Mouse (Mus musculus) MEL (cell line): ENCODE data around the gene Cdk14. TPM values are rescaled to one million over a fixed set of nuclear protein-coding genes. Genes with fewer than 3 reads are reported as not detected.

Experiments
- DNase-seq: peaks from one replicate; pipeline ENCODE4 v3.0.0; 2011; ENCODE audit warnings: low read depth, low spot score
- H3K27ac ChIP-seq: 2 replicates; pipeline ENCODE4 v1.5.1; 2012; ENCODE audit warnings: low read depth, mild to moderate bottlenecking, control low read depth, low read length, moderate library complexity; ENCODE audit not compliant: control insufficient read depth
- H3K27me3 ChIP-seq, 2 experiments: fragments of 150-350 bp in 1 of 2; sonication (generic) in 1 of 2; 2 replicates each; pipeline ENCODE4 v1.6.1; 2012; ENCODE audit warnings: low read length in 2 of 2, mild to moderate bottlenecking in 2 of 2, improper control_type of control experiment in 1 of 2, moderate library complexity in 1 of 2; ENCODE audit not compliant: insufficient read depth in 2 of 2, control insufficient read depth in 1 of 2
- H3K36me3 ChIP-seq, 2 experiments: 2 replicates each; pipeline ENCODE4 v1.6.1; 2012 to 2014; ENCODE audit warnings: low read length in 2 of 2, improper control_type of control experiment in 1 of 2, inconsistent platforms in 1 of 2, mild to moderate bottlenecking in 1 of 2; ENCODE audit not compliant: insufficient read depth in 2 of 2, control insufficient read depth in 1 of 2
- H3K4me1 ChIP-seq, 2 experiments: fragments of 150-350 bp in 1 of 2; sonication (generic) in 1 of 2; 2 replicates each; pipeline ENCODE4 v1.6.1; 2012; ENCODE audit warnings: low read length in 2 of 2, improper control_type of control experiment in 1 of 2, mild to moderate bottlenecking in 1 of 2; ENCODE audit not compliant: insufficient read depth in 2 of 2, control insufficient read depth in 1 of 2
- H3K4me3 ChIP-seq, 2 experiments: fragments of 150-350 bp in 1 of 2; sonication (generic) in 1 of 2; 2 replicates each; pipeline ENCODE4 v1.5.1; 2012; ENCODE audit warnings: low read depth in 2 of 2, low read length in 2 of 2, mild to moderate bottlenecking in 2 of 2, moderate library complexity in 2 of 2, control low read depth in 1 of 2, improper control_type of control experiment in 1 of 2; ENCODE audit not compliant: control insufficient read depth in 1 of 2, insufficient read depth in 1 of 2
- H3K79me2 ChIP-seq: 2 replicates; pipeline ENCODE4 v1.6.1; 2012; ENCODE audit warnings: mild to moderate bottlenecking, low read length, moderate library complexity; ENCODE audit not compliant: control insufficient read depth, poor library complexity, insufficient read depth
- H3K9ac ChIP-seq: 2 replicates; pipeline ENCODE4 v1.6.1; 2012; ENCODE audit warnings: low read depth, mild to moderate bottlenecking, control low read depth, low read length, moderate library complexity; ENCODE audit not compliant: control insufficient read depth, poor library complexity, severe bottlenecking
- H3K9me3 ChIP-seq: fragments of 150-350 bp; sonication (generic); replicated peaks from 2 replicates; pipeline ENCODE4 v1.6.1; 2012; ENCODE audit warnings: mild to moderate bottlenecking, low read length, improper control_type of control experiment, moderate library complexity; ENCODE audit not compliant: insufficient read depth
- BHLHE40 ChIP-seq: IDR thresholded peaks from 2 replicates; pipeline ENCODE4 v1.6.1; 2012; ENCODE audit warnings: low read depth, mild to moderate bottlenecking, inconsistent platforms, low read length, improper control_type of control experiment, borderline replicate concordance
- CHD2 ChIP-seq: IDR thresholded peaks from 2 replicates; pipeline ENCODE4 v1.6.1; 2011; ENCODE audit warnings: low read length, improper control_type of control experiment
- ETS1 ChIP-seq: IDR thresholded peaks from 2 replicates; pipeline ENCODE4 v1.6.1; 2012; ENCODE audit warnings: low read depth, mild to moderate bottlenecking, inconsistent platforms, low read length, improper control_type of control experiment, moderate library complexity
- GATA1 ChIP-seq: IDR thresholded peaks from 2 replicates; pipeline ENCODE4 v1.6.1; 2011; ENCODE audit warnings: low read depth, low read length, improper control_type of control experiment
- JUND ChIP-seq: IDR thresholded peaks from 2 replicates; pipeline ENCODE4 v1.6.1; 2011; ENCODE audit warnings: low read depth, mild to moderate bottlenecking, improper control_type of control experiment, low read length
- KAT2A ChIP-seq: conservative IDR thresholded peaks from 2 replicates; pipeline ENCODE4 v1.6.1; 2012; ENCODE audit warnings: low read depth, low read length, improper control_type of control experiment, inconsistent platforms
- MAFK ChIP-seq: IDR thresholded peaks from 2 replicates; pipeline ENCODE4 v1.6.1; 2011; ENCODE audit warnings: low read depth, mild to moderate bottlenecking, low read length, improper control_type of control experiment, borderline replicate concordance
- MEF2A ChIP-seq: IDR thresholded peaks from 2 replicates; pipeline ENCODE4 v1.6.1; 2014; ENCODE audit warnings: low read depth, mild to moderate bottlenecking, inconsistent platforms, low read length, improper control_type of control experiment; ENCODE audit not compliant: poor library complexity, insufficient replicate concordance, severe bottlenecking; ENCODE audit errors: extremely low read depth
- MYC ChIP-seq: IDR thresholded peaks from 2 replicates; pipeline ENCODE4 v1.6.1; 2011; ENCODE audit warnings: low read depth, mild to moderate bottlenecking, low read length, improper control_type of control experiment, moderate library complexity
- NRF1 ChIP-seq: IDR thresholded peaks from 2 replicates; pipeline ENCODE4 v1.6.1; 2014; ENCODE audit warnings: low read depth, mild to moderate bottlenecking, inconsistent platforms, low read length, improper control_type of control experiment, moderate library complexity; ENCODE audit not compliant: poor library complexity, insufficient read depth, severe bottlenecking
- SMC3 ChIP-seq: IDR thresholded peaks from 2 replicates; pipeline ENCODE4 v1.6.1; 2011; ENCODE audit warnings: low read depth, low read length, improper control_type of control experiment
- USF1 ChIP-seq: IDR thresholded peaks from 2 replicates; pipeline ENCODE4 v1.6.1; 2014; ENCODE audit warnings: low read depth, mild to moderate bottlenecking, inconsistent platforms, low read length, improper control_type of control experiment, moderate library complexity
- ZC3H11A ChIP-seq: IDR thresholded peaks from 2 replicates; pipeline ENCODE4 v1.6.1; 2012; ENCODE audit warnings: low read depth, mild to moderate bottlenecking, inconsistent platforms, low read length, improper control_type of control experiment
- ZMIZ1 ChIP-seq: IDR thresholded peaks from 2 replicates; pipeline ENCODE4 v1.6.1; 2012; ENCODE audit warnings: low read depth, mild to moderate bottlenecking, inconsistent platforms, low read length, improper control_type of control experiment, moderate library complexity
- ZNF384 ChIP-seq: IDR thresholded peaks from 2 replicates; pipeline ENCODE4 v1.6.1; 2012; ENCODE audit warnings: low read depth, mild to moderate bottlenecking, inconsistent platforms, low read length, improper control_type of control experiment
- polyA plus RNA-seq, 2 experiments: library from polyadenylated mRNA; stranded (reverse) in 1 of 2; unstranded in 1 of 2; fragments of >175 nt in 1 of 2; fragments of >200 nt in 1 of 2; gene quantifications; 2 replicates each; pipeline versions ENCODE4 v1.2.1 to v1.2.4; 2012; ENCODE audit warnings: low replicate concordance in 2 of 2, low read depth in 1 of 2; ENCODE audit not compliant: insufficient read length in 2 of 2, insufficient read depth in 1 of 2, missing spikeins in 1 of 2
- total RNA-seq: library from RNA; depleted of rRNA; stranded (reverse); fragments of 300-350 nt; gene quantifications from 2 replicates; pipeline ENCODE4 v1.2.3, GENCODE M21; 2012

Gene Cdk14
- total and polyA plus RNA-seq, 3 experiments, result not detected

DNA sequence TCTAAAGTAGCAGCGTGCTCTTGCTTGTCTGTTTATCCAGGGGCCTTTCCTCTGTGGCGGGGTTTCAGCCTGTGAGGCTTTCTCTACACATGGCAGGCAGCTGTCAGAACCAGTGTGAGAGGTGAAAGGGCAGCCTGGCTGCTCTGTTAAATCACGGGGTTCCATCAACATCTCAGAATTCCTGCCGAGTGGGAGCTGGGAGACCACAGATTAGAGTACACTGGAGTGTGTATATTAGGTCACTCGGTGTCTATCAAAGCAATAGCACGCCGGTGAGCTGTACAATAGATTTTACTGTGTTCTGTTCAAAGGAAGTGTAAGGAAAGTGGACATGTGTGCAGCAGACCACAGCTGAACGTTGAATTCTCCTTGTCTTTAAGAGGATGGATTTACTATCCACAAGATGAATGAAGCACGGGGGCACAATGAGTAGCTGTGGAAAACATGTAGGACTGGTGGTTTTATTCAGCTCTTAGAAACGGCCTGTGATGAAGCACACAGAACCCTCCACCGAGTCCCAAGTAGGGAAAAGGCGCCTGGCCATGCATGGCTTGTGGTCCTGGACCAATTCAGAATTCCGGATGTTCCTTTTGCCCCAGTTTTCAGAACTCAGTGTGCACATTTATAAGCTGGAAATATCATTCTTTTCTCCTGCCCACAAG, 585.2 kb downstream of the Cdk14 start:
- Histone ChIP-seq H3K9me3 (no peaks in the 10 kb centered on the region), H3K4me1 (no peaks in the 10 kb centered on the region), H3K27me3 (no peaks in the 10 kb centered on the region), H3K4me3 (no peak overlapping the region), H3K27ac (no peak overlapping the region), H3K36me3 (no peaks in the 10 kb centered on the region), H3K79me2 (no peaks in the 10 kb centered on the region)
- no peak for DNase-seq
- TF ChIP-seq ZMIZ1, result no peak
- TF ChIP-seq, all 39 proteins: peak for 0
- H3K9ac ChIP-seq, result no peak overlapping the region

DNA sequence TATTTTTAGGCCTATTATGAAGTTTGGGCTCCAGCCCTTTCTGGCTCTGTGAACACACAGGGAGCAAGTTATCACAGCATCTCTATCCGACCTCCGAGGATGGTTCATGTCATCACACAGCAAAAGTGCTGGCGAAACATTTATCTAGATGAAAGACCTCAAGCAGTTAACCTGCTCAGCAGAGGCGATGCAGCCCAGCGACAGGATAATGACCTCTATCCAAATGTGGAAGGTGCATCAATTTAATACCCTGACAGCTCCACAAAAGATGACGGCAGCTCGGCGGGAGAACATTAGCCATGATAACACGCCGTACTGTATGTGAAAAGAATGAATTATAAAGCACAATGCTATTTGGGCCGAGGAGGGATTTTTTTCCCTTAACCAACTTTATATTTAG, 586.2 kb downstream of the Cdk14 start:
- no peak for TF ChIP-seq ZMIZ1
- no peak for TF ChIP-seq ZNF384
- no peaks in the 10 kb centered on the region for H3K9me3 ChIP-seq
- no peak overlapping the region for H3K27ac ChIP-seq
- no peak overlapping the region for H3K4me3 ChIP-seq
- no peaks in the 10 kb centered on the region for H3K27me3 ChIP-seq
- no peaks in the 10 kb centered on the region for H3K79me2 ChIP-seq
- no peak overlapping the region for H3K9ac ChIP-seq
- no peaks in the 10 kb centered on the region for H3K4me1 ChIP-seq
- no peak for DNase-seq
- H3K36me3 ChIP-seq, result no peaks in the 10 kb centered on the region

- TF ChIP-seq MYC, result no peak
- no peak for TF ChIP-seq ZC3H11A
- no peak for TF ChIP-seq MAFK
- TF ChIP-seq KAT2A, result no peak
- no peak for TF ChIP-seq MEF2A
- no peak for TF ChIP-seq CHD2
- TF ChIP-seq BHLHE40, result no peak
- TF ChIP-seq ETS1, result no peak
- no peak for TF ChIP-seq USF1
- TF ChIP-seq SMC3, result no peak
- TF ChIP-seq JUND, result no peak
- TF ChIP-seq NRF1, result no peak
- TF ChIP-seq GATA1, result no peak
- TF ChIP-seq ZMIZ1, result no peak
- Histone ChIP-seq H3K4me3 (no peak overlapping the region), H3K36me3 (no peaks in the 10 kb centered on the region), H3K9ac (no peak overlapping the region), H3K9me3 (no peaks in the 10 kb centered on the region), H3K27ac (no peak overlapping the region), H3K4me1 (no peaks in the 10 kb centered on the region), H3K79me2 (no peaks in the 10 kb centered on the region), H3K27me3 (no peaks in the 10 kb centered on the region)
- DNase-seq, result no peak
Observed at GRCm38 (mm10) chr5:4826886-4827285, 593.2 kb downstream of the Cdk14 start.
